Mouse (Mus musculus): ENCODE data around the gene Dnajc8. TPM values are rescaled to one million over a fixed set of nuclear protein-coding genes. Genes with fewer than 3 reads are reported as not detected.

Gene Dnajc8
- total RNA-seq, 1 experiment, result 167 TPM

- DNase-seq (ENCODE audit: low read depth, low spot score), result no peak
- in situ Hi-C loops (cut with MboI; ENCODE audit: low sequenced_read_pairs in 2 of 2, unreplicated experiment in 2 of 2), result no loop called here
- Histone ChIP-seq H3K9me3 (ENCODE audit: control insufficient read depth, insufficient read depth, low read depth, low read length) (no peaks in the 10 kb centered on the region), H3K27ac (ENCODE audit: insufficient read depth, low read depth, low read length, poor library complexity, severe bottlenecking) (no peak overlapping the region), H3K4me3 (ENCODE audit: insufficient read depth in 1 of 2, low read depth in 1 of 2, low read length in 2 of 2, poor library complexity in 1 of 2, severe bottlenecking in 1 of 2) (no peak overlapping the region), H3K36me3 (ENCODE audit: control insufficient read depth, insufficient read depth, low read length, poor library complexity, severe bottlenecking) (no peaks in the 10 kb centered on the region), H3K4me1 (ENCODE audit: control insufficient read depth in 2 of 2, insufficient read depth in 2 of 2, low read length in 2 of 2, poor library complexity in 1 of 2) (peaks cover 4% of the 10 kb centered on the region in 2 experiments; a peak in 2 of 4 replicates), H3K9ac (ENCODE audit: insufficient read depth, low read depth, low read length, poor library complexity, severe bottlenecking) (no peak overlapping the region)
- TF ChIP-seq ZNF384 (IDR thresholded peaks at IDR 0.05; ENCODE audit: low read depth, low read length) (no peak), CHD2 (IDR thresholded peaks at IDR 0.05; ENCODE audit: low read depth, low read length) (no peak), MAFK (IDR thresholded peaks at IDR 0.05; ENCODE audit: insufficient read depth, low read depth, low read length) (no peak), ZC3H11A (IDR thresholded peaks at IDR 0.05; ENCODE audit: borderline replicate concordance, low read depth, low read length) (no peak), HCFC1 (IDR thresholded peaks at IDR 0.05; ENCODE audit: borderline replicate concordance, insufficient read depth, low read length) (no peak)
Measured at GRCm38 (mm10) chr4:132563261-132563660, 27.9 kb downstream of the Dnajc8 start.

GRCm38 (mm10) chr4:132563965-132564364 is 28.6 kb downstream of the Dnajc8 start, which contains the start of gene Ptafr:
Gene Ptafr (plus strand): TSS chr4:132564067.
- no peak within 1 kb of the TSS for H3K4me3 ChIP-seq (ENCODE audit: insufficient read depth in 1 of 2, low read depth in 1 of 2, low read length in 2 of 2, poor library complexity in 1 of 2, severe bottlenecking in 1 of 2)
- no peaks in the 10 kb centered on the region for H3K9me3 ChIP-seq (ENCODE audit: control insufficient read depth, insufficient read depth, low read depth, low read length)
- H3K27ac ChIP-seq (ENCODE audit: insufficient read depth, low read depth, low read length, poor library complexity, severe bottlenecking), result no peak within 1 kb of the TSS
- DNase-seq (ENCODE audit: low read depth, low spot score), result no peak
- no peak within 1 kb of the TSS for H3K9ac ChIP-seq (ENCODE audit: insufficient read depth, low read depth, low read length, poor library complexity, severe bottlenecking)
- in situ Hi-C loops (cut with MboI; ENCODE audit: low sequenced_read_pairs in 2 of 2, unreplicated experiment in 2 of 2), result no loop called here
- H3K36me3 ChIP-seq (ENCODE audit: control insufficient read depth, insufficient read depth, low read length, poor library complexity, severe bottlenecking), result no peaks in the 10 kb centered on the region
- TF ChIP-seq ZC3H11A (IDR thresholded peaks at IDR 0.05; ENCODE audit: borderline replicate concordance, low read depth, low read length), result no peak
- TF ChIP-seq ZNF384 (IDR thresholded peaks at IDR 0.05; ENCODE audit: low read depth, low read length), result no peak
- TF ChIP-seq CHD2 (IDR thresholded peaks at IDR 0.05; ENCODE audit: low read depth, low read length), result no peak
- no peak for TF ChIP-seq MAFK (IDR thresholded peaks at IDR 0.05; ENCODE audit: insufficient read depth, low read depth, low read length)
- H3K4me1 ChIP-seq (ENCODE audit: control insufficient read depth in 2 of 2, insufficient read depth in 2 of 2, low read length in 2 of 2, poor library complexity in 1 of 2), result peaks cover 4% of the 10 kb centered on the region in 2 experiments; a peak in 2 of 4 replicates

- no peaks in the 10 kb centered on the region for H3K36me3 ChIP-seq (ENCODE audit: control insufficient read depth, insufficient read depth, low read length, poor library complexity, severe bottlenecking)
- TF ChIP-seq MAFK (IDR thresholded peaks at IDR 0.05; ENCODE audit: insufficient read depth, low read depth, low read length) (no peak), ZNF384 (IDR thresholded peaks at IDR 0.05; ENCODE audit: low read depth, low read length) (no peak), CHD2 (IDR thresholded peaks at IDR 0.05; ENCODE audit: low read depth, low read length) (no peak), HCFC1 (IDR thresholded peaks at IDR 0.05; ENCODE audit: borderline replicate concordance, insufficient read depth, low read length) (no peak), ZC3H11A (IDR thresholded peaks at IDR 0.05; ENCODE audit: borderline replicate concordance, low read depth, low read length) (no peak)
- DNase-seq (ENCODE audit: low read depth, low spot score), result no peak
- no peaks in the 10 kb centered on the region for H3K9me3 ChIP-seq (ENCODE audit: control insufficient read depth, insufficient read depth, low read depth, low read length)
- no peak overlapping the region for H3K4me3 ChIP-seq (ENCODE audit: insufficient read depth in 1 of 2, low read depth in 1 of 2, low read length in 2 of 2, poor library complexity in 1 of 2, severe bottlenecking in 1 of 2)
- H3K4me1 ChIP-seq (ENCODE audit: control insufficient read depth in 2 of 2, insufficient read depth in 2 of 2, low read length in 2 of 2, poor library complexity in 1 of 2), result peaks cover 4 to 6% of the 10 kb centered on the region in 2 experiments; a peak in 2 of 4 replicates
- H3K9ac ChIP-seq (ENCODE audit: insufficient read depth, low read depth, low read length, poor library complexity, severe bottlenecking), result no peak overlapping the region
- no peak overlapping the region for H3K27ac ChIP-seq (ENCODE audit: insufficient read depth, low read depth, low read length, poor library complexity, severe bottlenecking)
- in situ Hi-C loops (cut with MboI; ENCODE audit: low sequenced_read_pairs in 2 of 2, unreplicated experiment in 2 of 2), result no loop called here
Measured at GRCm38 (mm10) chr4:132565089-132565747, 29.9 kb downstream of the Dnajc8 start.

- H3K9me3 ChIP-seq (ENCODE audit: control insufficient read depth, insufficient read depth, low read depth, low read length), result no peaks in the 10 kb centered on the region
- in situ Hi-C loops (cut with MboI; ENCODE audit: low sequenced_read_pairs in 2 of 2, unreplicated experiment in 2 of 2), result no loop called here
- no peak overlapping the region; a peak in 1 of 4 replicates for H3K4me3 ChIP-seq (ENCODE audit: insufficient read depth in 1 of 2, low read depth in 1 of 2, low read length in 2 of 2, poor library complexity in 1 of 2, severe bottlenecking in 1 of 2)
- peaks cover 4 to 6% of the 10 kb centered on the region in 2 experiments; a peak in 2 of 4 replicates for H3K4me1 ChIP-seq (ENCODE audit: control insufficient read depth in 2 of 2, insufficient read depth in 2 of 2, low read length in 2 of 2, poor library complexity in 1 of 2)
- TF ChIP-seq ZNF384 (IDR thresholded peaks at IDR 0.05; ENCODE audit: low read depth, low read length) (no peak), CHD2 (IDR thresholded peaks at IDR 0.05; ENCODE audit: low read depth, low read length) (no peak), ZC3H11A (IDR thresholded peaks at IDR 0.05; ENCODE audit: borderline replicate concordance, low read depth, low read length) (no peak), HCFC1 (IDR thresholded peaks at IDR 0.05; ENCODE audit: borderline replicate concordance, insufficient read depth, low read length) (no peak), MAFK (IDR thresholded peaks at IDR 0.05; ENCODE audit: insufficient read depth, low read depth, low read length) (no peak)
- no peaks in the 10 kb centered on the region for H3K36me3 ChIP-seq (ENCODE audit: control insufficient read depth, insufficient read depth, low read length, poor library complexity, severe bottlenecking)
- 0 out of 2 replicates have a peak overlapping the region, but pooled peaks have one; percentile 7 for H3K9ac ChIP-seq (ENCODE audit: insufficient read depth, low read depth, low read length, poor library complexity, severe bottlenecking)
- DNase-seq (ENCODE audit: low read depth, low spot score), result no peak
- H3K27ac ChIP-seq (ENCODE audit: insufficient read depth, low read depth, low read length, poor library complexity, severe bottlenecking), result no peak overlapping the region
Measured at GRCm38 (mm10) chr4:132567361-132567779, 32.0 kb downstream of the Dnajc8 start.

All from ES-E14 (cell line).